Mouse (Mus musculus) MEL (cell line): ENCODE data around the gene Ndufaf3.

ENCODE experiments used
- CTCF ChIP-seq, 3 experiments: IDR thresholded peaks in 2 of 3; conservative IDR thresholded peaks in 1 of 3; 2 replicates each; pipeline ENCODE4 v1.5.1; 2011 to 2012; ENCODE audit warnings: low read length in 3 of 3, low read depth in 2 of 3, mild to moderate bottlenecking in 2 of 3, improper control_type of control experiment in 1 of 3, inconsistent platforms in 1 of 3, mixed read lengths in 1 of 3, moderate library complexity in 1 of 3; ENCODE audit not compliant: control insufficient read depth in 1 of 3, insufficient read depth in 1 of 3, poor library complexity in 1 of 3, severe bottlenecking in 1 of 3
- E2F4 ChIP-seq: IDR thresholded peaks from 2 replicates; pipeline ENCODE4 v1.6.1; 2011; ENCODE audit warnings: low read depth, low read length, improper control_type of control experiment, borderline replicate concordance
- EP300 ChIP-seq, 2 experiments: IDR thresholded peaks; 2 replicates each; pipeline ENCODE4 v1.6.1; 2011; ENCODE audit warnings: improper control_type of control experiment in 2 of 2, low read length in 2 of 2, low read depth in 1 of 2, mild to moderate bottlenecking in 1 of 2
- ETS1 ChIP-seq: IDR thresholded peaks from 2 replicates; pipeline ENCODE4 v1.6.1; 2012; ENCODE audit warnings: low read depth, mild to moderate bottlenecking, inconsistent platforms, low read length, improper control_type of control experiment, moderate library complexity
- GATA1 ChIP-seq: IDR thresholded peaks from 2 replicates; pipeline ENCODE4 v1.6.1; 2011; ENCODE audit warnings: low read depth, low read length, improper control_type of control experiment
- HCFC1 ChIP-seq: IDR thresholded peaks from 2 replicates; pipeline ENCODE4 v1.6.1; 2012; ENCODE audit warnings: low read depth, mild to moderate bottlenecking, inconsistent platforms, low read length, improper control_type of control experiment, moderate library complexity
- MXI1 ChIP-seq: IDR thresholded peaks from 2 replicates; pipeline ENCODE4 v1.6.1; 2011; ENCODE audit warnings: mild to moderate bottlenecking, low read depth, low read length, improper control_type of control experiment
- POLR2A ChIP-seq, 2 experiments: IDR thresholded peaks; 2 replicates each; pipeline ENCODE4 v1.6.1; 2011 to 2012; ENCODE audit warnings: low read length in 2 of 2, mild to moderate bottlenecking in 2 of 2, control low read depth in 1 of 2, improper control_type of control experiment in 1 of 2, low read depth in 1 of 2, moderate library complexity in 1 of 2; ENCODE audit not compliant: control insufficient read depth in 1 of 2, insufficient read depth in 1 of 2, poor library complexity in 1 of 2
- SMC3 ChIP-seq: IDR thresholded peaks from 2 replicates; pipeline ENCODE4 v1.6.1; 2011; ENCODE audit warnings: low read depth, low read length, improper control_type of control experiment
- TBP ChIP-seq: IDR thresholded peaks from 2 replicates; pipeline ENCODE4 v1.8.0; 2011; ENCODE audit warnings: low read depth, low read length, improper control_type of control experiment
- ZNF384 ChIP-seq: IDR thresholded peaks from 2 replicates; pipeline ENCODE4 v1.6.1; 2012; ENCODE audit warnings: low read depth, mild to moderate bottlenecking, inconsistent platforms, low read length, improper control_type of control experiment

GRCm38 (mm10) chr9:108572321-108572720, 5.1 kb upstream of the Ndufaf3 start:
- no peak for TF ChIP-seq POLR2A (IDR thresholded peaks at IDR 0.05; ENCODE audit: control insufficient read depth in 1 of 2, insufficient read depth in 1 of 2, low read depth in 1 of 2, low read length in 2 of 2, poor library complexity in 1 of 2)
- no peak for TF ChIP-seq HCFC1
- no peak for TF ChIP-seq EP300 (IDR thresholded peaks at IDR 0.05; ENCODE audit: low read depth in 1 of 2, low read length in 2 of 2)
- TF ChIP-seq CTCF (IDR thresholded peaks at IDR 0.05 in 2 of 3, conservative IDR thresholded peaks at IDR 0.05 in 1 of 3; ENCODE audit: control insufficient read depth in 1 of 3, insufficient read depth in 1 of 3, low read depth in 2 of 3, low read length in 3 of 3, poor library complexity in 1 of 3, severe bottlenecking in 1 of 3), result no peak
- TF ChIP-seq MXI1, result no peak
- no peak for TF ChIP-seq ZNF384
- TF ChIP-seq GATA1, result no peak
- TF ChIP-seq TBP, result no peak
- TF ChIP-seq E2F4, result no peak
- TF ChIP-seq ETS1, result no peak
- no peak for TF ChIP-seq SMC3
